Mouse (Mus musculus): ENCODE results near the gene Vmn2r101.

Gene Vmn2r101

DNA sequence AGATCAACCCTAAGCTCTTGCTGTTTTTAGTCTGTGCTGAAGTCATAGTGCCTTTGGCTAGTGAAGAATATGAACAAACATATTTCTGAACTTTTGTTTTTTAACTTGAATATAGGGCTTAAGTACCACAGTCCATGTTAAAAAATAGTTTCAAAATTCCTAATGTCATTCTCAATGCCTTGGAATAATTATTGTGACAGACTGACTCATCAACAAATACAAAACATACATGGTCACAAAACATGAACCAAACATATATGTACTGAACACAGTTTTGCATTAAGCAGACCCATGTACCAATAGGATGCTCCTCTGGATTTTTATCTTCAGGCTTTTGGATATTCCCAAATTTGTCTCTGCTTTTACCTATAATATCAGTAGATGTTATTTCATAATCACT lies at the start of gene Vmn2r101:
Vmn2r101 (plus strand) TSS at position 301 of the 400 bp plus-strand sequence.
- DNase-seq, result no peak

DNA sequence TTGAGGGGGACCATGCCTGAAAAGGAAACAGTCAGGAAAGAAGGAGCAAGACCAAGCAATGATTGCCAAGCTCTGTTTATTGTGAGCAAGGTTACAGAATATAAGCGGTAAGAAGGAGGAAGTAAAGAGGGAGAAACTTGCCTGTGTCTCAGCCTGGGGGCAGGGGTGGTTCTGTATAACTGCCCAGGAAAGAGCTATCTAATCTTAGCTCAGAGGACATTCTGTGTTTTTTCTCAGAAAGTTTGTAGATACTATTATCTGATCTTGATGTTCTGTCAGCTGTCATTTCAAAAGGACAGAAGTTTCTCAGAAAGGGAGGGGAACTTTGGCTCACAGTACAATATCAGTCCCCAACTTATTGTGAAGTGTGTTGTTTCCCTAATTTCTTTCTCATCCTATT lies 52.3 kb downstream of the Vmn2r101 start:
- no peak for DNase-seq

DNA sequence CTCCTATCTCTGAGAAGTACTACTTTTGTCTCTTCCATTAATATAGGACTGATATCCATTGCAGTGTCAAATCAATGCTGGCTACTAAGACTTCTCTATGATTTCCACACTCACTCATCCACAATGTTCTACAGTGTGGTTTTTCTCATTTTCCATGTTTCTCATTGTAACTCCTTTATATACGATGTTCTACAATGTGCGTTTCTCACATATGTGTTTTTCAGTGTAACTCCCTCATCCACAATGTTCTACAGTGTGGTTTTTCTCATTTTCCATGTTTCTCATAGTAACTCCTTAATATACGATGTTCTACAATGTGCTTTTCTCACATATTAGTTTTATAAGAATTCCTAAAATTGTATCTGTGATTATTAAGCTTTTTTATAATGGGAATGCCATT lies 81.4 kb downstream of the Vmn2r101 start:
- DNase-seq, result no peak

DNA sequence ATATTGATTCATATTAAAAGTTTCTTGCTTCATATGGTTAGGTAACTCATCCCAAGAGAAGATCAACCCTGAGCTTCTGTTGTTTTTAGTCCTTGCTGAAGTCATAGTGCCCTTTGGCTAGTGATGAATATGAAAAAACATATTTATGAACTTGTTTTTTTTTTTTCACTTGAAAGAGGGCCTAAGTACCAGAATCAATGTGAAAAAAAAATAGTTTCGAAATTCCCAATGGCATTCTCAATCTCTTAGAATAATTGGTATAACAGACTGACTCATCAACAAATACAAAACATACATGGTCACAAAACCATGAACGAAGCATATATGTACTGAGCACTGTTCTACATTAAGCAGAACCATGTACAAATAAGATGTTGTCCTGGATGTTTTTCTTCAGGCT lies 83.0 kb downstream of the Vmn2r101 start, which contains the start of gene Vmn2r102:
Vmn2r102 (plus strand) TSS at position 301 of the 400 bp plus-strand sequence.
- DNase-seq, result no peak

Data from right cerebral cortex, adult 18-20 months (tissue).